Mouse (Mus musculus): ENCODE data around the gene Vmn1r85.

The Vmn1r85 gene

DNA sequence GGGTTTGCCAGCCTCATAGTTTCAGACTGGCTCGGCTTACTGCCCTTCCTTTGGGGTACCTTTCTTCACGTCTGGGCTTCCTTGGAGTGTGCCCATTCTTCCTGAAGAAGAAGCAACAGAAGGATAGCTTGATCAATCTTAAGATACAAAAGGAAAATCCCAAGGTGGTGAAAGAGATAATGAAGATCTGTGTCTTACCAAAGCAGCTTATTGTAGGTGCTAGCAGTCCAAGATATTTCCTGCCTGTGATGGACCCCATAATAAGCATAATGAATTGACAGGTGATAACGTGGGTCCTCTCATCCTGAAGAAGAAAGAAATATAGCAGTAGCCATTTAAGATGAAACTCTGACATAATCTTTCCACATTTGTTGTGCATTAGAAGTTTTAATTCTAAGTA, at the start of gene Vmn1r85:
Gene Vmn1r85, minus strand, starts transcription at position 101 of the 400 bp plus-strand sequence.
- DNase-seq = no peak

DNA sequence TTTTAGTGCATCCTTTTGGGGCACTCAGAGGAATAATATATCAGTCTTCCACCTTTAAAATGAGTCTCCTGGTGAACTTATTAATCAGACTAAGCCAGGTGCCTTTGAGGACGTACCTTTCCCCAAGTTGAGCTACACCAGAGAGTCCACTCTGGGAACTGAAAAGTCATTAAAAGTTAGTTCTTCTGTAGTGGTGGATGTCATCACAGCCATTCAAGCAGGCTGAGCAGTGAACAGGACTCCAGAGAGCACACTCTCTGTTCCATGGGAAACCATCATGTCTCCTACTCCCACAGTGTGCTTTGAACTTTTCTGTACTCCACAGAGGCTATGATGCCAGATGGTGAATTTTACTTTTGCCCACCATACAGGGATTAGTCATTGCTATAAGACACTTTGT, 45.1 kb upstream of the Vmn1r85 start, which contains the start of gene Vmn1r87:
Gene Vmn1r87, minus strand, starts transcription at position 101 of the 400 bp plus-strand sequence.
- no peak for DNase-seq

DNA sequence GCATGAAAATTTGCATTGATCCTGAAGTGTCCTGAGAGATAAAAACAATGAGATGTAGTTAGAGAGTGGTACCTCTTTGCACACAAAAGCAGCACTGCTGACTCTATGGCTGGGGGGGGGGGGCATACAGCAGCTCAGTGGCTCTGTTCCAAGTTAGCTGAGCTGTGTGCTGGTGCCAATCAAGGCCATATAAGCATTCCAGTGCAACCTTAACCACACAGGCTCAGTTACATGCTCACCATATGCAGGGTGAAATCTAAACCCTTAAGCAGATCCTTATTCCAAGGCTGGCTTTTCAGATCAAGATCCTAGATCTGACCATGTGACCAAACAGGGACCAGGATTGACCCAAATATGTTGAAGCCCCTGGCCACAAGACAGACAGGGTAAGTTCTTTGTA, 42.4 kb upstream of the Vmn1r85 start:
- DNase-seq = no peak

DNA sequence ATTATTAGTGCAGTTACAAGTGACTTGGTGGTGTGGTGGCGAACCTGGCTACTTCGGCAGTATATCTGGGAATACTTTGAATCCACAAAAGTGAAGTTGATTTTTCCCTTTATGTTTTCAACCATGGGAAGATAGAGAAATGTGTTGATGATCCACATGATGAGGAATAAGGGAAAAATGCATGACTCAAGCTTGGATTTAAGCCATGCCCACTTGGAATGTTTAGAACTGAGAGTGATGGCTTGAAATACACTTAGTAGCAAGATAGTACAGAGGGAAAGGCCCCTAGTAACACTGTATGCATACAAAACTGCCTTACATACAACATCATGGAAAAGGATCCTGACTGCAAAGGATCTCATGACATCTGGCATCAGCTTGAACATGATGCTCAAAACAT, 36.9 kb upstream of the Vmn1r85 start:
- no peak for DNase-seq

DNA sequence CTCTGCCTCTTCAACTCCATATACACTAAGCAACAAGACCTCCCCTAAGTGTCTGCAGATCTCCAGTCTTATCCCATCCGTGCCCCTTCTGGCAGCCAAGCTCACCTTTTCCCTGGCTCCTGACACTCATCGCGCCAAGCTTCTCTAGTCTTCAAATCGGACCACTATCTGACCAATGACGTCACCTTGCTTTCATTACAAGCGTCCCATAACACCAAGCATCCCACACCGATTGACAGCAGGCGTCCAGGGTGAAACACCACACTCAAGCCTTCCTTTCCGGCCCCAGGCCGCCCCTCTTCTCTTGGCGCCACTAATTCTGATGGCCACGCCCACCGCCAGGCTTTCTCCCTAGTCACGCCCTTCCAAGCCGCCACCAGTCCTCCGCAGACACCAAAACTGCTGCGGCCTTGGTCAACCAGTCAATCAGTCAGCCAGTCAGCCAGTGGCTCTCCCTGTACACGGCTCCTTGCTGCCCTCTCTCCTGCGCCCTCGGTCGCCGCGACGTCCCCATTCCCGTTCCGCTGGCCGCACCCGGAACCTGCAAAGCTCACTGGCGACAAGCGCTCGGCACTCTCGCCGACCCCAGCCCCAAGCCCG, 28.7 kb upstream of the Vmn1r85 start:
- peak; percentile 4 for DNase-seq

DNA sequence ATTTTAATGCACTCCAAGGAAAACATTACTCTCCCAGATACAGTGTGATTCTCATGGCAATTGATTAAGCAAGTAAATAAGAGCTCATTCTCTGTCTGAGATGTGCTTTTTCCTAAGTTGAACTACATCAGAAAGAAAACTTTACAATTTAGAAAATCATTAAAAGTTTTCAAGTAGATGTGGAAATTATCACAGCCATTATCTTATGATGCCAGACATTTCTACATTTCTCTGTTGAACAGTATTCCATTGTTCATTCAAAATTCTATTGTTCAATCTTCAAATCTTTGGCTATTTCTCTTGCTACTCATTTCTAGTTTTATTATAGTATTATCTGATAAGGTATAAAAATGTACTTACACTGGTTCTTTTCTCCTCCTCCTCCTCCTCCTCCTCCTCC, 24.8 kb upstream of the Vmn1r85 start, which contains the start of gene Vmn1r86:
Gene Vmn1r86, minus strand, starts transcription at position 101 of the 400 bp plus-strand sequence.
- DNase-seq = no peak

DNA sequence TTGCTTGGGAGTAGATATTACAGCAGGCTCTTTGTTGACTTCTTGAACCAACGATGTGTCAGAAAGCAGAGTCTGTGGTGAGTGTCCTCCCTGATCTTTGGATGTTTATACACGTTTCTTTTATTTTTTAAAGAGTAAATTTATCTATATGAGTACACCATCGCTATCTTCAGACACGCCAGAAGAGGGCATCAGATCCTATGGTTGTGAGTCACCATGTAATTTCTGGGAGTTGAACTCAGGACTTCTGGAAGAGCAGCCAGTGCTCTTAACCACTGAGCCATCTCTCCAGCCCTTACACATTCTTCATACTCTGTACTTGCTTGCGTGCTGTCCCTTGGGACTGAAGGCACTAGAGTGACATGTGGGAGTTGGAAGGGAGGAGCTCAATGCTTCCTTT, 22.7 kb downstream of the Vmn1r85 start:
- no peak for DNase-seq

DNA sequence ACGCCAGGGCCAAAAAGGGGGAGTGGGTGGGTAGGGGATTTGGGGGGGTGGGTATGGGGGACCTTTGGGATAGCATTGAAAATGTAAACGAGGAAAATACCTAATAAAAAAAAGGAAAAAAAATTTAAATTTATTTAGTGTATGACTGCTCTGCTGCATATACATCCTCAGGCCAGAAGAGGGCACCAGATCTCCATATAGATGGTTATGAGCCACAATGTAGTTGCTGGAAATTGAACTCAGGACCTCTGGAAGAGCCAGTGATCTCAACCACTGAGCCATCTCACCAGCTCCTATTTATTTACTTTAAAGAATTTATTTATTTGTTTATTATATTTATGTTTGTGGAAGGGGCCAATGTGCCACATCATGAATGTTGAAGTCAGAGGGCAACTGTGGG, 31.6 kb downstream of the Vmn1r85 start:
- peak; percentile 27 for DNase-seq

DNA sequence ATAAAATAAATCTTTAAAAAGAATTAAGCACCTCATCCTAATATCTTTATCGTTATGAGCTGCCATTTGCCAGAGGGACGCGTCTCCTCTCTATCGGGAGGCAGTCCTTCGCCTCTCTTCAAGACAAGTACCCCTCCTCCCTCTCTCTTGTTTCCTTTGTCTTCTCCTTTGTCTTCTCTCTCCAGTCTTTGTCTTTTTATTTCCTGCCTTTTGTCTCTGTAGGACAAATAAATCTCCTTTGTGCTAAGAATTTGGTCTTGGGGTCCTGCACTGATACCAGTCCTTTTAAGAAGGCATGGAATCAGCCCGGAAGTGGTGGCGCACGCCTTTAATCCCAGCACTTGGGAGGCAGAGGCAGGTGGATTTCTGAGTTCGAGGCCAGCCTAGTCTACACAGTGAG, 35.4 kb downstream of the Vmn1r85 start:
- DNase-seq = no peak

DNA sequence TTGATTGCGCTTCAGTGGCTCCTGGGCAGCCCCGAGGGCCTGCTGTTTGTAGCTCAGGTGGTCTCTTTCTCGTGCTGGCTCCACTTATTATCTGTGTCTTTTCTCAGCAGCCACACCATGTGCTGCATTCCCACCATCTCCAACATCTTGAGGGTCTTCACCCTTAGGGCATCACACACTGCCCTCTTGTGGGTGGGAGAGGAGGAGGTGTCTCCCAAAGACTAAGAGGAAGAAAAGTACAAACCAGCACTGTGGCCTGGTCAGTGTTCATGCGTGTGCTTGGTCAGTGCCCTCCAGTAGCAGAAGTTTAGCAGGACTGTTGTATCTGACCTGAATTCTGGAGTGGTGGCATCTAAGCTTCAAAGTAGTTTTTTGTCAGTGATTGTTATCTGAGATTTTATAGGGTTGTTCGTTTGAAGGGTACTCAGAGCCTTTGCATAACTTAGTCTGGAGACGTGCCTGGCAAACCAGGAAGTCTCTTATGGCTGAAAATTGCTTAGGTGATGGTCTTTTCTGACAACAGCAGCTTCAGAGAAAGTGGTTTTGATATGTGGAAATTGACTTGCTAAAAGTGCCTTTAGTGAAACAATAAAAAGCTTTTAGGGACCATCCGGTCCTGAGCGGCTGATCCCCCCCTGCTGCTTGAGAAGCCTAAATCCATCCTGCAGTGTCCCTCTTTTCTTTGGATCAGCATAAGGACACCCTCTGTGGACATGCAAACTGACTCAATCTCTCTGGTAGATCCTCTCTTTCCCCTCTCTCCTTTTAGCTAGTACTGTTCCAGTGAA, 37.9 kb downstream of the Vmn1r85 start:
- DNase-seq = peak; percentile 25

DNA sequence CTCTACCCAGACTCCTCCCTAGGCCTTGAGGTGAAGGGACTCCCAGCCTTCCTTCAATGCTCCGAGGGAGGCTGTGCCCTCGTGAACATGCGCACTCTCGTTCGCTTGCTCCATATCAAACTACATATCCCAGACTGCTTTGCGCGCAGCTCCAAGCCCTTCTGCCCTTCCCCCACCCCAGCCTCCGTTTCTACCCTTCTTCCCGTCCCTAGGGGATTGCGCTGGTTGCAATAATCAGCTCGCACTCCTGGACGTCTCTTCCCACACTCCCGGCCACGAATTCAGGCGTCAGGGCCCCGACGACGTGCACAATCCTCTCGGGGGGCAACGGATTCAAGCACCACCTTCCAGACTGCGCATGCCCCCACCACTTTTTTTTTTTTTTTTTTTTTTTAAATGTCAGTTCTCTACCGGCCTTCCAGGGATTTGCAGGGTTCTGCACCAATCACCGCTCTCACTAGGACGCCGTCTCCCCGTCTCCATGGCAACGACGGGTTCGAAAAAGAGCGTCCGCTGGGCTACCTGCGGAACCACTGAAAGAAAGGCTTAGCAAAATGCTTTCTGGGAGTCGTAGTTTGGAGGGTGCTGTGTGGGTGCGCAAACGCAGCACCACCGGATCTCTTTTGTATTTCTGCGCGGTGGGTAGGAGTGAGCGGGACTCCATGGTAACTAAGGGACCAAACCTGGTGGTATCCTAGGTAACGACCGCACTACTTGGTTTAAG, 40.5 kb downstream of the Vmn1r85 start, which contains the start of gene Mzf1:
Gene Mzf1, minus strand, starts transcription at position 478 of the 724 bp plus-strand sequence.
- DNase-seq = peak; percentile 99

DNA sequence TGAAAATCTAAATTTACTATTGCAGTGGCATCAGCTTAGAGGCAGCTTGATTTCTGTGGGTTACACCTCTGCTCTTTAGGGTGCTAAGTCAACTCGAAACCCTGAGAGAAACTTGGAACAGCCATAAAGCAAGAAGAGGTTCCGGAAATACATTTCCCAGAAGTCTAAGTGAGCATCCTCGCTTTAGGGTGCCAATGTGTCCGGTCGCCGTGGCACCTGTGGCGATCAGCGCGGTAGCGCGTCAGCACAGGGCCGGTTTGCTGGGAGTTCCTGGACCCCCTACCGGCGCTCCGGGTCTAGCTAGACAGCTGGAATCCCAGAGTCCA, 41.0 kb downstream of the Vmn1r85 start:
- no peak for DNase-seq

DNA sequence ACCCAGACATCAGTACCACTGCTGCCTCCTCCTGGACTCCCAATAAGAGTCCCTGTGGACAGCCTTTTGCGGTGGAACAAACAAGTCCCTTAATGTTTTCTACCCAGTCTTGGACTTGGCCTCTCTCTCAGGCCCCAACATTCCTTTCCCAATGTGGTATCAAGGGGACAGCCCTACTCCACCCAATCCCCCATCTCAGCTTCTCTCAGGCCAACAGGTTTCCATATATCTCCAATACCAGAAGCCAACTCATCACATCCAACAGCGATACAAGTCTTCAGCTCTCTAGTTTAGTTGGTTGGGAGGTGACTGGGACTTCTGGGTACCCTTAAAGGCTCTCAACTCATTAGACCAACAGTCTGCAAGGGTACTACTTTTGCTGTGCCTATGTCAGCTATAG, 41.5 kb downstream of the Vmn1r85 start:
- DNase-seq = no peak

DNA sequence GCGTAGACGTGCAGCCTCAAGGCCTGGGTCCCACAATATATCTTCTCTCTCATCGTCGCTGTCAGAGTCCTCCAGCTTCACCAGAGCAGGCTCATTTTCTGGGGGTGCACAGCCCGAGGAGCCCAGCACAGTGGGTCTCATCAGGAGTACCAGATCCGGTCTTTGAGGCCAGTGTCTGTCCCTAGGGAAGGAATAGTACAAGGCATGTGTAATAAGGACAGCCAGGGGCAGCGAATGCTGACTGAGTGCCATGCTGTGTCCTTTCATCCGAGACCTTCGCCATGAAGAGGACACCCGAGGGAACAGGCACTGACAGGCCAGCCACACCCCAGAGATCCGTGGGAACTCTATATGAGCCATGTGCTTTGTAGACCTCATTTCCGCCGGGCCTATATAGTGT, 42.0 kb downstream of the Vmn1r85 start:
- no peak for DNase-seq

DNA sequence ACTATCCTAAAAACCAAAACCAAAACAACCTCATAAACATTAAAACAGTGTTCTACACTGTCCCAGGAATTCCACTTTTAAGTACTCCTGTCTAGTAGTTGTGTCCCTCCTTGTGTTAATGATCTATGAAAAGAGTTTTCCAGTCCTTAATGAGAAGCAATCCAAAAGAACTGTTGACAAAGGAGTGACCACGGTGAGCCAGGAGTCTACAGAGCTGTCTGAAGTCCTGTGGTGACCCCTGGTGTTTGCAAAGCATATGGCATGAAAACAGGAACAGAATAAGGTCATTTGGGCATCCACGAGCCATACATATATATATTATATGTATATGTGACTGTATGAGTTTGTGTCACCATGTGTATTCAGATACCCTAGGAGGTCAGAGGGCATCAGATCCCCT, 48.9 kb downstream of the Vmn1r85 start:
- peak; percentile 78 for DNase-seq

DNA sequence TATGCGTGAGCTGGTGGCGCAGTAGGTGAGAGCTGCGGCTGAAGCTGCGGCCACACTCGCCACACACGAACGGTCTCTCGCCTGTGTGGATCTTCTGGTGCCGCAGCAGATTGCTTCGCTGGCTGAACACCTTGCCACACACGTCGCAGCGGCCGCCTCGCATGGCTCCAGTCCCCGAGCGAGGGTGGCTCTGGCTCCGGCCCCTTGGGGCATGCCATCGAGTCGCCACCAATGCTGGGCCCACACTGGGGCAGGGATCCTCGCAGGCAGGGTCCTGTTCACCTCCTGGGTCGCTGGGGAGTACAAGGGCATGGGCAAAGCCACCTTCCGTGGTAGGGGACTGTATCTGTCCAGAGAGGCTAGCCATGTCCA, 50.7 kb downstream of the Vmn1r85 start:
- DNase-seq = no peak

DNA sequence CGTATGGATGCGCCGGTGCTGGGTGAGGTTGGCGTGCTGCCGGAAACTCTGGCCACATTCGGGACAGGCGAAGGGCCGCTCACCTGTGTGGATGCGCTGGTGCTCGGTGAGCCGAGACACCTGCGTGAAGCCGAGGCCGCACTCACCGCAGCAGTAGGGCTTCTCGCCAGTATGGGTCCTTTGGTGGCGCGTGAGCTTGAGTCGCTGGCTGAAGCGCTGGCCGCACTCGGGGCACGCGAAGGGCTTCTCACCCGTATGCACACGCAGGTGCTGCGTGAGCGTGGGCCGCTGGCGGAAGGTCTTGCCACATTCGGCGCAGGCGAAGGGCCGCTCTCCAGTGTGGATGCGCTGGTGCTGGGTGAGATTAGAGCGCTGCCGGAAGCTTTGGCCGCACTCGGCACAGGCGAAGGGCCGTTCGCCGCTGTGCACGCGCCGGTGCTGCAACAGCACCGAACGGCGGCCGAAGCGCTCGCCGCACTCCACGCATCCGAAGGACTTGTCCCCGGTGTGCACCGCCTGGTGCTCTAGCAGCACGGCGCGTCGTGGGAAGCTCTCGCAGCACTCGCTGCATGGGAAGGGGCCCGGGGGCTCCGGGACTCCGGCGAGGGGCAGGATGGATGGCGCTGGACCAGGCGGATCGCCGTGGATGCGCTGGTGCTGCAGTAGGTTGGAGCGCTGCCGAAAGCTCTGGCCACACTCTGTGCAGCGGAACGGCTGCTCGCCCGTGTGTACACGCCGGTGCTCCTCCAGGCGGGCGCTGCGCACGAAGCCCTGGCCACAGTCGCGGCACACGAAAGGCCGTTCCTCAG, 51.3 kb downstream of the Vmn1r85 start:
- peak; percentile 65 for DNase-seq

DNA sequence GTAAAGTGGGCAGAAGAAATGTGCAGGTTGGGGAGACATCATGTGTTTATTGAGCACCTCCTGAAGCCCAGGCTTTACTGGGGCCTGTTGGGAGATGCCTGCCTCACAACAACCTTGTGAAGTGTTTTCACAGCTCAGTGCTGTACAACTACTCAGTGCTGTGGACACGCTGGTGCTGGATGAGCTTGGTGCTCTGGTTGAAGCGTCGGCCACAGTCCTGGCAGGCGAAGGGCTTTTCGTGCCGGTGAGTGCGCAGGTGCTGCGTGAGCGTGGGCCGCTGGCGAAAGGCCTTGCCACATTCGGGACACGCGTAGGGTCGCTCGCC, 51.9 kb downstream of the Vmn1r85 start:
- no peak for DNase-seq

DNA sequence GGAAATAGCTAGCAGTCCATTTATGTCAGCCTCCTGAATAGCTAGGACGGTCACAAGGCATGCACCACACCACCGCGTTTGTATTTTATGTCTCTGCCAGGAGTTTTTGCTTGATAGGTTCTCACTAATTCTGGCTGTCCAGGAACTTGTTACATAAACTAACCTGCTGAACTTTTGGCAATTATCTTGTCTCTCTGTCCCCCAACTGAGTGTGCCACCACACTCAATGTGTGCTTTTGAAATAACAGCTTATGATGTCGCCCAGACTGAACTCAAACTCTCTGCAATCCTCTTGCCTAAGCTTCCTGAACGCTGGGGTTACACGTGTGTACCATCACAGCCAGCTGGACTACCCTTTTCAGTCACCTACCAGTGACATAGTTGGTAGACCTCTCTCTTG, 52.5 kb downstream of the Vmn1r85 start:
- no peak for DNase-seq

DNA sequence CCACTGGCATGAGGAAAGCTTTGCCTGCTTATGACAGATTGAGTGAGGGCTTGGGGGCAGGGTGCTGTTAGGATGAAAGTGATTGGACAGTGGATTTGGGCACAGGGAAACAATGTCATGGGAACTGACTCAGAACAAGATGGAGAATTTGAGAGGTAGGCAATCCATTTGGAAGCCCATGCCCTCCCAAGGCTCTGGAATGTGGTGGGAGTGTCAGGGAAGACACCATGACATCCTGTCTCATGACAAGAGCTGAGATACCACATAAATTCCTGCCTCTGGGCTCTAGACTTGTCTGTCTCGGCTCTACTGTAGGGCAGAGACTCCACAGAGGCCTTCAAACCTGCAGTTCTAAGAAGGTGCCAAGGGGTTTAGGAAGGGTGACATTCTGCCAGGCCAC, 53.7 kb downstream of the Vmn1r85 start:
- DNase-seq = no peak

DNA sequence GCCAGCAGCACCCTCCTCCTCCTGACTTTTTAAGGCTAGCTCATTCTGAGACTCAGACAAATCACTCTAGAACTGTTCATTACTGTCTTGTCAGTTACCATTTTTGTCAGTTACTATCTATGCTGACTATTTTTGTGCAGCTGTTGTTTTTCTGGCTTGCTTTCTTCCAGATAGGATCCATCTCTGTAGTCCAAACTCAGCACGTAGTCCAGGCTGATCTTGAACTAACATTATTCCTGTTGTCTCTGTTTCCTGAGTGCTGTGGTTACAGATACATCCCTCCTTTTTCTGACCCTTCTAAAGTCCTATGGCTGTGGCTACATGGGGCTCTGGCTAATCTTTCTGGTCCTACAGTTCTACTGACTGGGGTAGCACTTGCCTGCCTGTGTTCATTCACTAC, 55.8 kb downstream of the Vmn1r85 start:
- no peak for DNase-seq

DNA sequence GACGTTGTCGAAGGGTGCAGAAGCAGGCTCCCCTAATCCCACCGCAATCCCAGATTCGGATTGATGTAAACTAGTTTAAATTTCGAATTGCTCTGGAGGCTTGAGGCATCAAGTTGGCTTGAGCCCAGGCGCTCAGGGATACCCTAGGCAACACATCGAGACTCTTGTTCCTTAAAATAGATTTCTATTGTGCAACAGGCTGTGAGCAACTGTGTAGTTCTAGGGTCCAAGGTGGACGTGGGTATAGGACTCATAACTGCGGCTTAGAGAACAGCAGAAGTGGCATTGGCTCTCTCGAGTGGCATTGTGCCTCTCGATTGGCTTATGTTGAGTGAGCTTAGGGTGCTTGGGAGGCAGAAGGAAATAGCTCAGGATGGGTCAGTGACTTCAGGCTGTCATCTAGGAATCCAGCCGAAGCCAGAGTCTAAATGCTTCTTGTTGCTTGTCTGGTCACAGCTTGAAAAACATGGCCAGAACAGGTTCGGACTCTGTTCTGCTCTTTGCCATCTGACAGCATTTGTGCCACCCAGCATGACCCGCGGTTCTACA, 56.3 kb downstream of the Vmn1r85 start:
- DNase-seq = no peak
